Mouse (Mus musculus) C2C12 (cell line): ENCODE measurements around the gene Kif1a.

Experiments
- CEBPB ChIP-seq: IDR thresholded peaks from one replicate; pipeline ENCODE4 v1.6.1; 2011; ENCODE audit warnings: low read depth, mild to moderate bottlenecking, control low read depth, moderate library complexity
- CTCF ChIP-seq: IDR thresholded peaks from one replicate; pipeline ENCODE4 v1.5.1; 2011; ENCODE audit not compliant: control insufficient read depth, insufficient read depth, insufficient read length
- FOSL1 ChIP-seq: IDR thresholded peaks from one replicate; pipeline ENCODE4 v1.8.0; 2011; ENCODE audit warnings: mild to moderate bottlenecking, low read length; ENCODE audit not compliant: poor library complexity, insufficient read depth, severe bottlenecking
- MAX ChIP-seq: IDR thresholded peaks from one replicate; pipeline ENCODE4 v1.6.1; 2011; ENCODE audit warnings: mild to moderate bottlenecking, control low read depth
- MYOG ChIP-seq: IDR thresholded peaks from one replicate; pipeline ENCODE4 v1.6.1; 2011; ENCODE audit not compliant: control insufficient read depth, insufficient read length; ENCODE audit errors: extremely low read depth

GRCm38 (mm10) chr1:93050071-93050470 is 51.7 kb downstream of the Kif1a start:
- TF ChIP-seq CTCF (no peak), FOSL1 (no peak), MYOG (no peak), MAX (no peak), CEBPB (no peak)
